Mouse (Mus musculus) liver, embryonic 11.5 days (tissue): ENCODE results near the gene E030018B13Rik. TPM values are rescaled to one million over a fixed set of nuclear protein-coding genes. Genes with fewer than 3 reads are reported as not detected.

Source experiments
- ATAC-seq: fragments of 200-750 bp; cut with Nextera tagmentation; replicated peaks from 2 replicates; pipeline ENCODE4 v1.8.0; 2017; ENCODE audit warnings: moderate number of reproducible peaks, mild to moderate bottlenecking, moderate TSS enrichment, moderate library complexity; ENCODE audit not compliant: low FRiP score
- DNase-seq: peaks from one replicate; pipeline ENCODE4 v3.0.0-alpha.2; 2017; ENCODE audit warnings: low spot score
- H3K27ac ChIP-seq: fragments of 300-500 bp; sonication (generic); 2 replicates; pipeline ENCODE4 v1.5.1; 2014; ENCODE audit warnings: mild to moderate bottlenecking, low read depth, low read length, control low read depth
- H3K27me3 ChIP-seq: fragments of 300-500 bp; sonication (generic); replicated peaks from 2 replicates; pipeline ENCODE4 v1.6.1; 2014; ENCODE audit warnings: low read length, mixed read lengths; ENCODE audit not compliant: control insufficient read depth, insufficient read depth
- H3K36me3 ChIP-seq: fragments of 300-500 bp; sonication (generic); 2 replicates; pipeline ENCODE4 v1.6.1; 2014; ENCODE audit warnings: mild to moderate bottlenecking, low read length, moderate library complexity, mixed read lengths; ENCODE audit not compliant: control insufficient read depth, insufficient read depth
- H3K4me1 ChIP-seq: fragments of 300-500 bp; sonication (generic); replicated peaks from 2 replicates; pipeline ENCODE4 v1.6.1; 2014; ENCODE audit warnings: low read length, mixed read lengths; ENCODE audit not compliant: control insufficient read depth, insufficient read depth
- H3K4me2 ChIP-seq: fragments of 300-500 bp; sonication (generic); 2 replicates; pipeline ENCODE4 v1.6.1; 2014; ENCODE audit warnings: mild to moderate bottlenecking, control low read depth, moderate library complexity
- H3K4me3 ChIP-seq: fragments of 300-500 bp; sonication (generic); 2 replicates; pipeline ENCODE4 v1.5.1; 2014; ENCODE audit warnings: low read depth, low read length, control low read depth
- H3K9ac ChIP-seq: fragments of 300-500 bp; sonication (generic); 2 replicates; pipeline ENCODE4 v1.6.1; 2014; ENCODE audit warnings: low read depth, low read length, control low read depth
- H3K9me3 ChIP-seq: fragments of 300-500 bp; sonication (generic); 2 replicates; pipeline ENCODE4 v1.6.1; 2016; ENCODE audit warnings: low read length, inconsistent platforms, mixed read lengths; ENCODE audit not compliant: control insufficient read depth
- WGBS: fragments of 180-500 bp; shearing (Covaris S2); extraction: QIAGEN DNeasy Blood & Tissue Kit; methylation state at CpG from one replicate; pipeline ENCODE4 v1.1.7; 2014; 5-methylcytosine and 5-hydroxymethylcytosine counted together
- polyA plus RNA-seq: library from polyadenylated mRNA; unstranded; fragments of >200 nt; fragmentation: Nextera tagmentation; extraction: Ambion mirVana; gene quantifications from 2 replicates; pipeline ENCODE4 v1.2.1, GENCODE M21; 2014

E030018B13Rik gene
- polyA plus RNA-seq, 1 experiment from 2014 or later: not detected

DNA sequence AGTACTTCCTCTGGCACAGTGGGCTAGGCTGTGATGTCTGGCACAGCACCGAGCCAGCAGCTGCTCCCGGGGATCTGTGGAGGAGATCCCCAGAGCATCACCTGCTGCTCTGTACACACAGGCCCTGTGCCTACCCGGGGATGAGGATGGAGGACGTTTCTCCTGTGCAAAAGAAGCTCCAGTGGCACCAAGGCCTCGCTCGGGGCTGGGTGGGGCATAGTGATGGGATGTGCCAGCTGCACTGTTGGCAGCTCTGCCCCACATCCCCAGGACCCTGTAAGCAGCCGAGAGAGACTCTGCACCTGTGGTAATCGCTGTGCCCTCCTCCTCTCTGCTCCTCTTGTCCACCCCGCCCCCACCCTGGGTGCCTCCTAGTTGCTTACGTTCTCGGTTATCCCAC is 15.3 kb upstream of the E030018B13Rik start:
- Histone ChIP-seq H3K36me3 (no peaks in the 10 kb centered on the region), H3K27me3 (peaks cover 5% of the 10 kb centered on the region), H3K4me2 (no peak overlapping the region), H3K9ac (no peak overlapping the region), H3K4me3 (no peak overlapping the region), H3K9me3 (no peaks in the 10 kb centered on the region), H3K27ac (no peak overlapping the region), H3K4me1 (peaks cover 27% of the 10 kb centered on the region)
- no peak for DNase-seq
- 76% methylated on average over 11 of the region's 11 CpGs for WGBS
- no peak for ATAC-seq

DNA sequence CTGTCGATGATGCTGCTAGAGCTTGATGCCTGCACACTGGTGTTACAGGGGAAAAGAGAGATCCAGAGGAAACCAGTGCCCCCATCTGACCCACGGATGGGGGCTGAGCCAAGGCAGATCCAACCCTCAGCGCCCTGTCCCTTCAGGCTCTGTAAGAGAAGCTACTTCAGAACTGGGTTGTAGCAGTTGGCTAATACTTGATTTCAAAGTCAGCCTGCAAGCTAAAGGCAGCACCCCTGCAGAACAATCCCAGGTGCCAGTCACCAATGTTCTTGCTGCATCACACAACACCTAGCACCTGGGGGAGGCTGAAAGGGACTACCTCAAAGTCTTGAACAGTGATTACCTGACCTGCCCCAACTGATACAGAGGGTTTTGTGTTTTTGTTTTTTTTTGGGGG is 14.7 kb upstream of the E030018B13Rik start:
- Histone ChIP-seq H3K4me1 (peaks cover 29% of the 10 kb centered on the region), H3K9me3 (no peaks in the 10 kb centered on the region), H3K27ac (no peak overlapping the region), H3K27me3 (peaks cover 5% of the 10 kb centered on the region), H3K9ac (no peak overlapping the region), H3K36me3 (no peaks in the 10 kb centered on the region), H3K4me2 (no peak overlapping the region), H3K4me3 (no peak overlapping the region)
- DNase-seq (no peak), ATAC-seq (no peak)
- WGBS: 79% methylated on average over 3 of the region's 3 CpGs

DNA sequence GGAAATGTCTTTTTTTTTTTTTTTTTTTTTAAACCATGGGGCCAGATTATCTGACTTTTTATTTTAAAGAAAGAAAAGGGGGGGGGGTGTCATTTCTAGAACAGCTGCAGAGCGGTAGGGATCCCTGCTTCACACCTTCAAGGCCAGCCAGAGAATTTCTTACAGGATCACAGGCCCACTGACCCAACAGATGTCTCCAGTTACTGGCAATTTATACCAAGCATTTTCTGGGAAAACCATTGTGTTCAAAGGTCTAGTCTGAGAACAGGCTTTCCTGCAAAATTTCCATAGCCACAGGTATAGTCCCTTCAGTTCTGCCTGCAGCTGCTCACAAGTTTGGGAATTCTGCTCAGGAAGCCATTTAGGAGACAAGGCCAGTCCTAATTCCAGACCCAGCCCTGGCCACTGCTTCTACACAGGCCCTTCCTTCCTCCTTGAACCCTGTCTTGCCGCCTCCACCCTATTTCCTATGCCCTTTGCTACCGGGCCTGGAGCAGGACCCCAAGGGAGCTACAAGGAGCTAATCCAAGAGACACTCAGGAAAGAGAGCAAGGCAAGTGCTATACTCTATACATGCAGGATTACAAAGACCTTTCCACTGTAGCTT is 13.9 kb upstream of the E030018B13Rik start:
- Histone ChIP-seq H3K27ac (no peak overlapping the region), H3K36me3 (no peaks in the 10 kb centered on the region), H3K4me1 (peaks cover 21% of the 10 kb centered on the region), H3K4me2 (no peak overlapping the region), H3K27me3 (peaks cover 5% of the 10 kb centered on the region), H3K4me3 (no peak overlapping the region), H3K9me3 (no peaks in the 10 kb centered on the region), H3K9ac (no peak overlapping the region)
- DNase-seq (no peak), ATAC-seq (no peak)
- WGBS: 64% methylated on average over 3 of the region's 3 CpGs

DNA sequence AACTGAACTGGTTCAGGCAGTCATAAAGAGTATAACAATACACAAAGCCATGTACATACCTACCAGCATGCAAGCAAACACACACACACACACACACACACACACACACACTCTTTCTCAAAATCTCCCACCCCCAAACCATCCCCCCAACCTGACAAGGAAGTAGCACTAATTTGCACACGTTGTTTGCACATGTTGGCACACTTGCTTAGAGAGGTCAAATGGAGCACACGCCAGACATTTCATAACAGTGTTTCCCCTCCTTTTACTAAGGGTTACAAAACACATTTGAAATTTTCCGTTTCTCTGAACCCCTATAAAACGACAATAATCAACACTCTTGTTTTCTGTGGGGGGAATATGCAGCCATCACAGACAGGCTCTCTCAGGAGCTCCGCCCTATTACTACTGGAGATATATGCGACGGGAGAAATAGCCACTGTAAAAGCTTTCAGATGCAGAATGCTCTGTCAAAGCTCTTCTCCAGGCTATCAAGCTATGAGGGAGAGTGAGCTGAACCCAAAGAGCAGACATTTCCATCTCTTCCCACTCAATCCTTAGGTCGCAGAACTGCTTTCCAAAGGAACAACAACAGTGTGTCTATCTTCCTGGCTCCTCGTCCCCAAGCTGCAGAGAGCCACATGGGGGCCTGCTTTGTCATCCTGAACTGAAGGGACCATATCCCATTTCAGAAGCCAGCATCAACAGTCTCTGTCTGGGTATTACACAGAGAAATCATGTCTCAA is 12.8 kb upstream of the E030018B13Rik start:
- no peak for DNase-seq
- peaks cover 31% of the 10 kb centered on the region for H3K4me1 ChIP-seq
- H3K4me3 ChIP-seq: no peak overlapping the region
- no peaks in the 10 kb centered on the region for H3K27me3 ChIP-seq
- WGBS: 64% methylated on average over 9 of the region's 9 CpGs
- no peak overlapping the region for H3K9ac ChIP-seq
- H3K4me2 ChIP-seq: no peak overlapping the region
- ATAC-seq: no peak
- H3K9me3 ChIP-seq: no peaks in the 10 kb centered on the region
- no peaks in the 10 kb centered on the region for H3K36me3 ChIP-seq
- H3K27ac ChIP-seq: no peak overlapping the region

DNA sequence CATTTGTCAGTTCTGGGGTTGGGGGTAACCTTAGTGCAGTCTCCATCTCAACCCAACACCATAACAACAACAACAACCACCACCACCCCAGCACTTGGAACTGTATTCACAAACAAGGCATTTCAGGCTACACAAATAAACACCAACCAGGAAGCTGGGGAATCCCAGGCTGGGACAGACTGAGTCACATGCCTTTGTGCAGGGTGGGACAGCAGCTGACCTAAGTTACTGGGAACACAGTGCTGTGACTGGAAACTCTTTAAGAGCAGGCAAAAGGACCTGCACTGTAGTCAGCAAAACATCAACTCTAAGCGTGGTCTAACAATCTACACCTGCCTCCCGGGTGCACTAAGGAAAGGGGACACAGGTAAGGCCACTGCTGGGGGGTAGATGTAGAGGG is 11.5 kb upstream of the E030018B13Rik start:
- peaks cover 40% of the 10 kb centered on the region for H3K4me1 ChIP-seq
- WGBS: 75% methylated on average over 2 of the region's 2 CpGs
- H3K4me2 ChIP-seq: peak overlapping the region; percentile 13
- H3K27ac ChIP-seq: no peak overlapping the region
- H3K9ac ChIP-seq: no peak overlapping the region
- H3K4me3 ChIP-seq: no peak overlapping the region
- H3K27me3 ChIP-seq: no peaks in the 10 kb centered on the region
- no peaks in the 10 kb centered on the region for H3K36me3 ChIP-seq
- no peaks in the 10 kb centered on the region for H3K9me3 ChIP-seq
- no peak for DNase-seq
- ATAC-seq: no peak

DNA sequence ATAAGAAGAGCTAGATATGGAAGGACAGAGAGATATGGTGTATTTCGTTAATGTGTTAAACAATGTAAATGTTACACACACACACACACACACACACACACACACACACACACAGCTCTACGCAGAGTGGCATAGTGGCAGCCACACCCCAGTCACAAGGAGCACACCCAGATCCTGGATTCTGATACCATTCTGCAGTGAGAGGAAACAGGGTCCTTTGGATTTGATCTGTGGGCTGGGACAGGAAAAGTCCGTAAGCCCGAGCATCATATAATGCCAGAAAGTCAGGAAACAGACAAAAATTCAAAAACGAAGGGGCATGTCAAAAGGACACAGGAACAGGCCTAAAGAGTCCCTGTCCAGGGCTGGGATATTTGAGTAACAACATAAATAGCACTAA is 11.0 kb upstream of the E030018B13Rik start:
- DNase-seq (no peak), ATAC-seq (peak; percentile 49)
- Histone ChIP-seq H3K4me1 (peaks cover 45% of the 10 kb centered on the region), H3K9me3 (no peaks in the 10 kb centered on the region), H3K36me3 (no peaks in the 10 kb centered on the region), H3K27me3 (no peaks in the 10 kb centered on the region), H3K27ac (no peak overlapping the region), H3K4me3 (no peak overlapping the region), H3K4me2 (peak overlapping the region; percentile 13), H3K9ac (no peak overlapping the region)
- 50% methylated on average over 5 of the region's 5 CpGs for WGBS

DNA sequence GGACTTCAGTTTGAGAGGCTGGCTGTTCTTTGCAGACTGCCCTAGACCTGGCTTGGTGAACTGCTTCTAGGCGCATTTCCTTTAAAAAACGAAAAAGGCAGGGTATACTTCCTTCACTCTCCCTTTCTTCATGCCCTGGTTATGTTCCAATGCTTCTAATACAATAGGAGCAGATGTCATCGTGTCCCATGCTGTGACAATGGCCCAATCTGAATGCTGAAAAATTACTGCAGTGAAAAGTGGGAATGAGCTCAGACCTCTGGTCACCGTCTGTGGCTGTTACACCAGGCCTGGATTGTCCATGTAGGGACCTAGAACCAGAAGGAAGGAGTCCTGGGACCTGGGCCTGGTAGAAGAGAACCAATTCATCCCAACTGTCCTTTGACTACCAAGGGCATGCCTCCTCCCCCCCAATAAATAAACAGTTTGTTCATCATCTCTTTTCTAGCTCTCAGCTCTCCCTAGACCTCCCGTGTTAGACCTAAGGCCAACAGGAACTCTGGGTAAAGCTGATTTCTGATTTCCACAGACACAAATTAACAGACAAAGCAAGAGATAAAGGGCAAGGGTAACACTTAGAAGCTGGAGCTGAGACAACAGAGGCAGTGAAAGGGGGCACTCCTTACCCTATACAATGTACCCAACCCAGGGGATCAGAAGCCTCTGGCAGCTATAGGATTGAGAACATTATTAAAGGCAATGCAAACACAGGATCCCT is 8.7 kb upstream of the E030018B13Rik start:
- 0 out of 2 replicates have a peak, but pooled peaks have one; percentile 1 for ATAC-seq
- H3K27ac ChIP-seq: no peak overlapping the region; the same call in 1 of the 2 replicates

DNA sequence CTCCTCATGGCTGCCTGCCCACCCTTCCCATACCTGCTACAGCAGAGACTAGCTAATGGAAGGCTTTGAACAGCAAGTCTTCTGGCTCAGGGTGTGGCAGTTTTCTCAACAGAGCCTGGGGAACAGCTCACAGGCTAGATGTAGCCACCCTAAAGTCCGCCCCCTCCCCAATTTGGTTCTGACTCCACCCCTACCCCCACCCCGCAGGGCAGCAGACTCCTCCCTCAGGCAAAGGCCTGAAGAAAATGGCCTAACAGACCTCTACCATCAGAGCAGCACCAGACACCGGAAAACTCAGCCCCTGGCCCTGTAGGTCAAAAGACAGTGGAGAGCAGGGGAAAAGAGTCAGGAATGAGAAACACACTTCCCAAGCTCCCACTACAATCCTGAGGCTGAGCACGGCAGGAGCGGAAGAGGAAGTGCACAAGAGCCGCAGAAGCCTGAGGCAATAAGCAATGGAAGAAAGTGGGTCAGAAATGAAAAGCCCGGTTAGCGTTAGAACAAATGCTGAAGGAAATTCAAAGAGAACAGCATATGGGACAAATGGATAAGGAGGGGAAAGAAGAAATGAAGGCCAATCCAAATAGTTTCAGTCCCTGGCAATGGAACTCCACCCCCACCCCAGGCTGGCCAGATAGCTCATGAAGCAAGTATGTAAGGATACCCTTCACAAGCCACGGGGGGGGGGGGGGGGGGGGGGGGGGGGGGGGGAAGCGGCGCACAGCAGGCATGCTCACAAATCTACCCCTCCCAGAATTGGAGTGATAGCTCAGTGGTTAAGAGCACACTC is 8.0 kb upstream of the E030018B13Rik start:
- Histone ChIP-seq H3K9me3 (no peaks in the 10 kb centered on the region), H3K27ac (peak overlapping the region; percentile 34; the same call in 1 of the 2 replicates), H3K4me1 (peaks cover 72% of the 10 kb centered on the region), H3K4me3 (no peak overlapping the region), H3K4me2 (peak overlapping the region; percentile 34), H3K9ac (no peak overlapping the region), H3K27me3 (no peaks in the 10 kb centered on the region), H3K36me3 (no peaks in the 10 kb centered on the region)
- no peak for DNase-seq
- WGBS: 17% methylated on average over 9 of the region's 11 CpGs
- ATAC-seq: 0 out of 2 replicates have a peak, but pooled peaks have one; percentile 16

More for the DNA sequence above, 8.7 kb upstream of the E030018B13Rik start:
- WGBS: 71% methylated on average over 5 of the region's 5 CpGs
- H3K36me3 ChIP-seq: no peaks in the 10 kb centered on the region
- H3K4me2 ChIP-seq: peak overlapping the region; percentile 34
- no peaks in the 10 kb centered on the region for H3K27me3 ChIP-seq
- H3K4me3 ChIP-seq: no peak overlapping the region
- no peak for DNase-seq
- peaks cover 67% of the 10 kb centered on the region for H3K4me1 ChIP-seq
- H3K9me3 ChIP-seq: no peaks in the 10 kb centered on the region
- H3K9ac ChIP-seq: no peak overlapping the region
